Mouse (Mus musculus) G1E (cell line): ENCODE data around the gene Vegfb.

Experiments
- CTCF ChIP-seq: IDR thresholded peaks from 2 replicates; pipeline ENCODE4 v1.5.1; 2012; ENCODE audit warnings: low read depth, low read length, inconsistent platforms, mixed read lengths
- GATA1 ChIP-seq: IDR thresholded peaks from 2 replicates; pipeline ENCODE4 v1.6.1; 2012; ENCODE audit warnings: borderline replicate concordance, low read length, inconsistent platforms, mixed read lengths
- GATA2 ChIP-seq: IDR thresholded peaks from 2 replicates; pipeline ENCODE4 v1.6.1; 2012; ENCODE audit warnings: low read depth, low read length, inconsistent platforms, borderline replicate concordance
- POLR2AphosphoS5 ChIP-seq: IDR thresholded peaks from 2 replicates; pipeline ENCODE4 v1.6.1; 2012; ENCODE audit warnings: low read depth, low read length, inconsistent platforms; ENCODE audit not compliant: insufficient replicate concordance

DNA sequence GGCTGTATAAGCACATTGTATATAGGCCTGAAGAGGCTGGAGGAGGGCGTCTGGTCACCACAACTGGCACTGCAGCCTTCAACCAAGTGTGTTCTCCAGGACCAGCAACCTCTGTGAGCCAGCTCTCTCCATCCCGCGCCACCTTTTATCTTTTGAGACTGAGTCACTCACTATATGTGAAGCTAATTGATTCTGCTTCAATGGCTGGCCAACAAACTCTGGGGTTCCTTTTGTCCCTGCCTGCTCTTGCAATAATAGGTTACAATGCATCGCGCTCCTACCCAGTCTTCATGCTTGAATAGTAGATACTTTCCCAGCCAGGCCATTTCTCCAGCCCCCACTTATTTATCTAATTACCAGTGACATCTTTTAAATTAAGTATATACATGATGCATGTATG, 3.8 kb downstream of the Vegfb start:
- TF ChIP-seq CTCF, result no peak
- no peak for TF ChIP-seq GATA1
- TF ChIP-seq POLR2AphosphoS5, result no peak
- no peak for TF ChIP-seq GATA2
